Mouse (Mus musculus) ES-E14 (cell line): ENCODE results near the gene Dock2.

Source experiments
- HCFC1 ChIP-seq: IDR thresholded peaks from 2 replicates; pipeline ENCODE4 v1.6.1; 2012; ENCODE audit warnings: low read length, inconsistent platforms, borderline replicate concordance; ENCODE audit not compliant: insufficient read depth
- MAFK ChIP-seq: IDR thresholded peaks from 2 replicates; pipeline ENCODE4 v1.6.1; 2014; ENCODE audit warnings: mild to moderate bottlenecking, low read depth, low read length, inconsistent platforms; ENCODE audit not compliant: insufficient read depth
- ZC3H11A ChIP-seq: IDR thresholded peaks from 2 replicates; pipeline ENCODE4 v1.6.1; 2012; ENCODE audit warnings: low read depth, mild to moderate bottlenecking, inconsistent platforms, low read length, borderline replicate concordance

GRCm38 (mm10) chr11:34415884-34416618 lies 367.6 kb downstream of the Dock2 start:
- TF ChIP-seq MAFK (no peak), HCFC1 (no peak), ZC3H11A (no peak)
